Mouse (Mus musculus) midbrain, embryonic 12.5 days (tissue): ENCODE results near the gene Kif16b. TPM values are rescaled to one million over a fixed set of nuclear protein-coding genes. Genes with fewer than 3 reads are reported as not detected.

ENCODE experiments used
- ATAC-seq: fragments of 200-750 bp; cut with Nextera tagmentation; 2 replicates; pipeline ENCODE4 v1.8.0; 2017; ENCODE audit warnings: low read depth, moderate TSS enrichment, moderate library complexity; ENCODE audit not compliant: low FRiP score
- H3K27ac ChIP-seq: fragments of 300-500 bp; sonication (generic); replicated peaks from 2 replicates; pipeline ENCODE4 v1.5.1; 2016; ENCODE audit warnings: mild to moderate bottlenecking
- H3K27me3 ChIP-seq: fragments of 300-500 bp; sonication (generic); 2 replicates; pipeline ENCODE4 v1.6.1; 2016; ENCODE audit warnings: mild to moderate bottlenecking
- H3K36me3 ChIP-seq: fragments of 300-500 bp; sonication (generic); 2 replicates; pipeline ENCODE4 v1.6.1; 2016
- H3K4me1 ChIP-seq: fragments of 300-500 bp; sonication (generic); 2 replicates; pipeline ENCODE4 v1.6.1; 2016
- H3K4me2 ChIP-seq: fragments of 300-500 bp; sonication (generic); replicated peaks from 2 replicates; pipeline ENCODE4 v1.6.1; 2016; ENCODE audit warnings: mild to moderate bottlenecking, moderate library complexity
- H3K4me3 ChIP-seq: fragments of 300-500 bp; sonication (generic); 2 replicates; pipeline ENCODE4 v1.5.1; 2016; ENCODE audit warnings: mild to moderate bottlenecking
- H3K9ac ChIP-seq: fragments of 300-500 bp; sonication (generic); replicated peaks from 2 replicates; pipeline ENCODE4 v1.6.1; 2016; ENCODE audit warnings: mild to moderate bottlenecking, moderate library complexity
- H3K9me3 ChIP-seq: fragments of 300-500 bp; sonication (generic); 2 replicates; pipeline ENCODE4 v1.6.1; 2016; ENCODE audit warnings: mild to moderate bottlenecking
- WGBS: fragments of 180-500 bp; shearing (Covaris S2); methylation state at CpG from one replicate; pipeline ENCODE4 v1.1.7; 2016; 5-methylcytosine and 5-hydroxymethylcytosine counted together
- polyA plus RNA-seq: library from polyadenylated mRNA; unstranded; fragments of >200 nt; fragmentation: Nextera tagmentation; extraction: Ambion mirVana; gene quantifications from 2 replicates; pipeline ENCODE4 v1.2.1, GENCODE M21; 2016

Gene Kif16b
- polyA plus RNA-seq: 7.3 and 7.6 TPM in 2 replicates

- ATAC-seq: peak; percentile 94
- Histone ChIP-seq H3K9ac (peak within 1 kb of the TSS; percentile 81), H3K4me2 (peak within 1 kb of the TSS; percentile 86), H3K4me1 (peaks cover 17% of the 10 kb centered on the region), H3K36me3 (no peaks in the 10 kb centered on the region), H3K27me3 (no peaks in the 10 kb centered on the region; the same call in 1 of the 2 replicates), H3K4me3 (peak within 1 kb of the TSS; percentile 84), H3K9me3 (no peaks in the 10 kb centered on the region), H3K27ac (no peak within 1 kb of the TSS; the same call in 1 of the 2 replicates)
- 2% methylated on average over 62 of the region's 64 CpGs for WGBS
Measured at GRCm38 (mm10) chr2:142900862-142901805, at the start of gene Kif16b. Gene Kif16b, minus strand, starts transcription at chr2:142901531.

- 71% methylated on average over 6 of the region's 6 CpGs for WGBS
- no peak for ATAC-seq
- H3K27ac ChIP-seq: 0 out of 2 replicates have a peak overlapping the region, but pooled peaks have one; percentile 3
Measured at GRCm38 (mm10) chr2:142940899-142941642, 39.7 kb upstream of the Kif16b start.

DNA sequence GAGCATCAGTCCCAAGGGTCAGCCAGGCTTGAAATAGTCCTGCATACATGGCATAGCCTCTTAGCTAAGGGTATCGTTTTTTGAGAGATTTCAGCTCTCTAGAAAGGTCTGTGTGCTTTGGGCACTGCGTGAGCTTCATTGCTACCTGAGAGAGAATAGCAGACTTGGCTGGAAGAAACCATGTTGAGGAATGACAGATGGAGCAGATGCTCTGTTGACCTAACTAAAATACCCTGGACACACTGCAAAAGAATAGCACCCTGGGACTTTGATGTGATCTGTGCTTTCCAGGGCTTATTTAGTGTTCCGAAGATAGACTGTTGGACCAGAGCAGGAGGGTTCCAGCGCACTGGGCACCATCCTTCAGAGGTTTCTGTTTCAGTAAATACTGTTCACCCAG, 29.1 kb upstream of the Kif16b start:
- no peak overlapping the region for H3K4me2 ChIP-seq
- H3K9ac ChIP-seq: no peak overlapping the region
- no peak overlapping the region for H3K27ac ChIP-seq
- WGBS: 85% methylated on average over 4 of the region's 4 CpGs
- no peaks in the 10 kb centered on the region for H3K4me1 ChIP-seq
- no peaks in the 10 kb centered on the region for H3K27me3 ChIP-seq
- no peaks in the 10 kb centered on the region for H3K9me3 ChIP-seq
- no peaks in the 10 kb centered on the region for H3K36me3 ChIP-seq
- no peak overlapping the region for H3K4me3 ChIP-seq
- no peak for ATAC-seq

More at GRCm38 (mm10) chr2:142940899-142941642, 39.7 kb upstream of the Kif16b start:
- H3K9ac ChIP-seq: no peak overlapping the region
- H3K4me3 ChIP-seq: no peak overlapping the region
- no peaks in the 10 kb centered on the region for H3K4me1 ChIP-seq
- no peaks in the 10 kb centered on the region for H3K36me3 ChIP-seq
- no peaks in the 10 kb centered on the region for H3K9me3 ChIP-seq
- no peaks in the 10 kb centered on the region for H3K27me3 ChIP-seq
- H3K4me2 ChIP-seq: no peak overlapping the region

- no peak overlapping the region for H3K27ac ChIP-seq
- no peaks in the 10 kb centered on the region for H3K36me3 ChIP-seq
- no peak for ATAC-seq
- no peaks in the 10 kb centered on the region for H3K27me3 ChIP-seq
- WGBS: 88% methylated on average over 10 of the region's 10 CpGs
- no peak overlapping the region for H3K4me2 ChIP-seq
- no peaks in the 10 kb centered on the region for H3K4me1 ChIP-seq
- H3K9ac ChIP-seq: no peak overlapping the region
- H3K9me3 ChIP-seq: no peaks in the 10 kb centered on the region
- no peak overlapping the region for H3K4me3 ChIP-seq
Measured at GRCm38 (mm10) chr2:142929226-142930112, 28.1 kb upstream of the Kif16b start.

DNA sequence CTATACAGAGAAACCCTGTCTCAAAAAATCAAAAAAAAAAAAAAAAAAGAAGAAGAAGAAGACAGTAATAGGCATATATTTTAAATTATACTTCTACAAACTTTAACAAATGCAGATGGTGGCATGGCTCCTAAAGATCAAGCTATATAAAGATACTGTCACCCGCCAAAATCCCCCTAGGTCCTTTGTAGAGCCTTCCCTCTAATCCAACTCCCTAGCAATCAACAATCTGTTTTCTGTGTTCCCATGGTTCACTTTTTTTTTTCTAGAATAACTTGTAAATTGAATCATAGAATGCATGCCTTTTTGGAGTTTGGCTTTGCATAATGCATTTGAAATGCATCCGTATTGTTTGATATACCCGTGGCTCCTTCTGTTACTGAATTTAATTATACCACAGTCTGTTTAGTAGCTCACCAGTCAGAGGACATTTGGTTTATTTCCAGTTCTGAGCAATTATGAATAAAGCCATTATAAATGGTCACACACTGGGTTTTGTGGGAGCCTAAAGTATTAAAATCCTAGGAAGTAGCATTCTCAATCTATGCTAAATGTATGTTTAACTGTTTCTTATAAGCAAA, 9.6 kb upstream of the Kif16b start:
- Histone ChIP-seq H3K36me3 (no peaks in the 10 kb centered on the region), H3K4me2 (no peak overlapping the region), H3K27me3 (no peaks in the 10 kb centered on the region), H3K9ac (no peak overlapping the region), H3K4me1 (no peaks in the 10 kb centered on the region), H3K9me3 (no peaks in the 10 kb centered on the region), H3K4me3 (no peak overlapping the region), H3K27ac (no peak overlapping the region)
- no peak for ATAC-seq
- WGBS: 80% methylated on average over 3 of the region's 3 CpGs

DNA sequence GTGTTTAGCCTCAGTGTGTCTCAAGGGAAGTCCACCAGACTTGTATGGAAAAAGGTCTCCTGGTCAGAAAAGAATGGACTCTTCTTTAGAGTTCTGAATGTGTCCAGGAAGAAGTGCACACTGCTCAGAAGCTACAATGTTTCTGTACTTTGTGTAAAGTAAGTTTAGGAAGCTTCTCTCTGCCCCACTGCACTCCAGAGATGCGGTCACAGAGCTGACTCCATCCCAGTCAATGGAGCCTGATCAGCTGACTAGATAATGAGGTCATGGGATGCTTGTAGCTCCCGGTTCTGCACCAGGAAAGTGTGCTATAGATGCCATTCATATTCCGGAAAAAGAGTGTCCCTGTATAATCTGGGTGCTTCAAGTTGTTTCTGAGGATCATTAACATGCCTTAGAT, 7.9 kb upstream of the Kif16b start:
- Histone ChIP-seq H3K9ac (no peak overlapping the region), H3K27me3 (no peaks in the 10 kb centered on the region), H3K4me2 (no peak overlapping the region), H3K4me1 (no peaks in the 10 kb centered on the region), H3K9me3 (no peaks in the 10 kb centered on the region), H3K36me3 (no peaks in the 10 kb centered on the region), H3K27ac (no peak overlapping the region), H3K4me3 (no peak overlapping the region)
- ATAC-seq: no peak
- 86% methylated on average over 3 of the region's 3 CpGs for WGBS

DNA sequence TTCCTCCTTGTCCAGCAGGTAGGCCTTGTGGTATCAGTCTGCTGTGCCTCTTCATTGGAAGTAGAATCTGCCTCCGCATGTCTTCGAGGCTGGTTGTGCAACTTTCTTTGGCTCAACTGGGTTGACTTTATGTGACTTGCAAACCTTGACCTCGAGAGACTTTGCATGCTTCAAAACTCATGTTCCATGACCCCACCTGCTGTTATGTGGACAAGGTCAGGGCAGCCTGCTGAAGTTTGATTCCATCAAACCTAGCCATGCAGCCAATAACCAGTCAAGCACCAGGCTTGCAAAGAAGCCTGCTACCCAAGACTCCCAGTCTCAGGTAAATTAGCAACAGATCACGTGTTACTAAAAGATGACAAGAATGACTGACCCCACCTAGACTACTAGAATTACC, 5.7 kb upstream of the Kif16b start:
- 87% methylated on average over 4 of the region's 4 CpGs for WGBS
- Histone ChIP-seq H3K4me1 (peaks cover 13% of the 10 kb centered on the region), H3K4me2 (no peak overlapping the region), H3K9me3 (no peaks in the 10 kb centered on the region), H3K27ac (no peak overlapping the region), H3K9ac (no peak overlapping the region), H3K27me3 (no peaks in the 10 kb centered on the region; the same call in 1 of the 2 replicates), H3K4me3 (no peak overlapping the region), H3K36me3 (no peaks in the 10 kb centered on the region)
- no peak for ATAC-seq

DNA sequence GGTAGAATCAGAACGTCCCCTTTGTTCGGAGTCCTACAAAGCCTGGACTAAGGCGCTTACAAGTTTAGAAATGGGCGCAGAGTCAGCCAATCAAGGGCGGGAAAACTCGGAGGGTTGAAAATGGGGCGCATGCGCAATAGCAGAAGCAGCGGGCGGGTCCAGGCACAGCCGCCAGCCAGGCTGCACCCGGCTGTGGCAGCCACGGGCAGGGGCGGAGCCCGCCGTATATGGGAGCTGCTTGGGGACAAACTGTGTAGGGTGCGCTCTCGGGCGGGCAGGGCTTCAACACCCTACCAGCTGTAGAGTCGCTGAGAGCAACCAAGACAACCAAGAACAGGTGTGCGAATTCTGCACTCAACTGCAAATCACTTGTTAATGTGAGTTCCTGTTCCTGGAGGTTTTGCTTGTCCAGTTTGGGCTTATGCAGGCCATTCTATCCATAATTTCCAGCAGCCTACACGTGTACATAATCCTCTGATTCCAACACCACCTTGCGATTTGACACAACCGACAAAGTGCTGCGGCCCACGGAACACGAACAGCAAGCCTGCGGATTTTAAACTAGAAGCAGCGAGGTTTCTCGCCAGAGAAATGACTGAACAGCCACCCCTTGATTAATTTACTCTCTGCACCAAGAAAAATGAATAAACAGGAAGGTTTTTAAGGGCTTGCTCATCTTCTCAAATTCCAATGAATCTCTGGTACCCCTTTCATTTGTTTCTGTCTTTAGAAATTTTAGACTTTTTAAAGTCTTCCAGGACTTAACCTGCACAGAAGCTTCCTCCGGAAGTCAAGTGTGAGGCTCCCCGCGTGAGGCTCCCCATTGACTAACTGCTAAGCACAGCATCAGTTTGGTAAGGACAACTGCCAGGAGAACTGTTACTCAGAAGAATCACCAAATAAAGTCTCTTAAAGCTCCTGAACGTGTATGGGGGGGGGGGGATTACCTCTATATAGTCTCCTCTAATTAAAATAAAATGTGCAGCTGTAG, 1.9 kb upstream of the Kif16b start:
- Histone ChIP-seq H3K4me1 (peaks cover 17% of the 10 kb centered on the region), H3K9me3 (no peaks in the 10 kb centered on the region), H3K27ac (no peak overlapping the region), H3K27me3 (no peaks in the 10 kb centered on the region; the same call in 1 of the 2 replicates), H3K9ac (peak overlapping the region; percentile 49), H3K36me3 (no peaks in the 10 kb centered on the region), H3K4me2 (peak overlapping the region; percentile 56), H3K4me3 (peak overlapping the region; percentile 40)
- ATAC-seq: peak; percentile 95
- 11% methylated on average over 34 of the region's 34 CpGs for WGBS

DNA sequence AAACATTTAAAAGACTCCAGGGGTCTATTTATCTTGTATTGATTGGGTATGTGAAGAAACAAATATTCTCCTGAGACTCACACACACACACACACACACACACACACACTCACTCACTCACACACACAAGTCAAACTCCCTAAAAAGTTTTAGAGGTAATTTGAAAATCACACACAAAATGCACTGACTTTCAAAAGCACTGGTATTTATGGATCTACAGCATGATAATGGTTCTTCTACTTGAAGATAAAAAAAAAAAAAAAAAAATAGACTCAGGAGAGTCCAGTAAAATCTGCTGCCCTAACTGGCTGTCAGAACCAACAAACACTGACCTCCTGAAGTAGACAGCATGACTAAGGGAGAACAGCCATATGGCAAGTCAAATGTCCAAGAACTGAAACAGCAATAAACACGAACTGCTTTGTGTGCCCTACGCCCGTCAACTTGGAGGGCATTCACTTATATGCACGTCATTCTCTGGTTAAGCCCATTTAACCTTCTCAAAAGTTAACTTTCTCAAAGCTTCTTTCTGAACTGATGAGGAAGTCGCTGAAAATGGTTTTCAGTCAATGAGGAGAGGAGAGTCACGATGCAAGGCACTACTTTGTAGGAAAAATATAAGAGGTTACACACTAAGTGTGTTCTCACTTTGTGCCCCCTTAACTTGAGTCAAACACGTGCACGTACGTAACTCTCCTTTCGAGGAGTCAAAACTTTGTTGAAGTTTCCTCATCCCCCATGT, 1.0 kb downstream of the Kif16b start:
- no peaks in the 10 kb centered on the region; the same call in 1 of the 2 replicates for H3K27me3 ChIP-seq
- peak overlapping the region; percentile 84 for H3K4me3 ChIP-seq
- 60% methylated on average over 10 of the region's 10 CpGs for WGBS
- no peak for ATAC-seq
- H3K36me3 ChIP-seq: no peaks in the 10 kb centered on the region
- H3K9me3 ChIP-seq: no peaks in the 10 kb centered on the region
- peak overlapping the region; percentile 86 for H3K4me2 ChIP-seq
- H3K27ac ChIP-seq: no peak overlapping the region
- H3K9ac ChIP-seq: peak overlapping the region; percentile 81; the same call in 1 of the 2 replicates
- peaks cover 17% of the 10 kb centered on the region for H3K4me1 ChIP-seq

DNA sequence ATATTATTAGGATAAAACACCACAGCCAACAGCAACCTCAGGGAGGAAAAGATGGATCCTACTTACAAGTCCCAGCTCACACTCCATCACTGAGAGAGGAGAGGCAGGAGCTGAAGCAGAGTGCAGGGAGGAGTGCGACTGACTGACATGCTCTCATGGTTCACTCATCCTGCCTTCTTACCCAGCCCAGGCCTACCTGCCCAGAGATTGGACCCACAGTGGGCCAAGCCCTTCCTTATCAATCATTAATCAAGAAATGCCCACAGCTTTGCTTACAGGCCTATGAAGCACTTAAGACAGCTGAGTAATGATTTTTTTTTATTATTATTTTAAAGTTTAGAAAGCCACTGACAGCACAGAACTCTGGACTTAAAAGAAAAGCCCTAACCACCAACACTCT, 7.6 kb downstream of the Kif16b start:
- H3K4me3 ChIP-seq: no peak overlapping the region
- no peaks in the 10 kb centered on the region for H3K36me3 ChIP-seq
- H3K4me1 ChIP-seq: no peaks in the 10 kb centered on the region
- no peak overlapping the region for H3K27ac ChIP-seq
- H3K9me3 ChIP-seq: no peaks in the 10 kb centered on the region
- no peaks in the 10 kb centered on the region for H3K27me3 ChIP-seq
- no peak overlapping the region for H3K4me2 ChIP-seq
- 88% methylated on average over 1 of the region's 1 CpGs for WGBS
- no peak overlapping the region for H3K9ac ChIP-seq
- no peak for ATAC-seq
